Mouse (Mus musculus): ENCODE data around the gene Ndufv2.
"Not testable (repeated sequence)": the region's sequence is repeated elsewhere in the genome, so short reads cannot be mapped to it uniquely, and the experiment has no call there.

- TF ChIP-seq POLR2A (IDR thresholded peaks at IDR 0.05; ENCODE audit: borderline replicate concordance, low read depth, low read length); CTCF (IDR thresholded peaks at IDR 0.05; ENCODE audit: low read depth, low read length): not testable (repeated sequence)
Observed at GRCm38 (mm10) chr17:66069036-66069435, 32.3 kb downstream of the Ndufv2 start.
